ENCODE assay signal across 10 mouse cellular contexts in the genomic region with DNA sequence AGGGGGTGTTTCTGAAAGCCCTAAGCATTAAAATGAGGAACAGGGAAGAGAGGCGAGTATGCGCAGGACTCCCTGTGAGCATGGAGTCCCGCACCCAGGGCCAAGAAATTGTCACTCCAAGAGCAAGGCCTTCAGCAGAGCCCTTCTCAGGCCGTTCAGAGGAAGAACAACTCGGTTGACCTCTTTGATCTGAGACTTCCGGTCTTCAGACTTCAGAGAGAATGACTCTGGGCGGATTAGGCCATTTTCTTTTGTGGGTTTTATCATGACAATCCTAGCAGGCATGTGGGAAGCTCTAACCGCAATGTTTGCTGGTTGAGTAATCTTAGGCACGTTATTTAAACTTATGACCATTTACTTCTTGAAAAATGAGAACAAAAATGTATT.
DNase-seq lines count a peak whose midpoint lies in the region; ATAC-seq and TF ChIP-seq lines count a peak whose summit lies in the region.
"Had no signal": no experiment of that assay in that cellular context is flagged by ENCODE, and none has a peak within 500 bp of the region (broad histone marks: within the 10 kb centered on the region; RNA-seq: fewer than 3 reads in every experiment).

No protein-coding gene starts in this region.

- 34% methylated on average over 9 of the region's 9 CpGs for WGBS in kidney, postnatal 0 days
- WGBS in hindbrain, embryonic 12.5 days: 53% methylated on average over 9 of the region's 9 CpGs

- no peak for ATAC-seq in kidney, postnatal 0 days (replicated peaks; ENCODE audit: low FRiP score, low read depth)
- peak; percentile 81 for ATAC-seq in common myeloid progenitor, adult 5-6 weeks (replicated peaks; ENCODE audit: low read depth, poor library complexity, severe bottlenecking)
- no peak for ATAC-seq in hindbrain, embryonic 12.5 days (ENCODE audit: low FRiP score)
- ATAC-seq in CD4-positive, CD25-positive, alpha-beta regulatory T cell, adult 4 months: no peak

- peak; percentile 19 for DNase-seq in kidney, postnatal 0 days (ENCODE audit: low spot score)
- no peak for DNase-seq in kidney, adult 18-20 months
- DNase-seq in monocyte, adult 2 months (ENCODE audit: low read depth in 1 of 2, low spot score in 2 of 2): peak; percentile 55 to 59
- no peak for DNase-seq in frontal cortex, postnatal 14 days (ENCODE audit: low spot score in 2 of 2)
- DNase-seq in adrenal gland, adult 2 months: no peak
- DNase-seq: layer of hippocampus, adult 9-11 months; thymus, postnatal 14 days had no signal

- 0 out of 2 replicates have a peak, but pooled peaks cover 10% of the 10 kb centered on the region for H3K4me1 ChIP-seq in kidney, postnatal 0 days (replicated peaks; ENCODE audit: insufficient read depth, low read length)
- H3K4me1 ChIP-seq in hindbrain, embryonic 12.5 days: peaks cover 11% of the 10 kb centered on the region

- peak overlapping the region; percentile 34 for H3K4me2 ChIP-seq in kidney, postnatal 0 days (ENCODE audit: low read length)
- 0 out of 2 replicates have a peak overlapping the region, but pooled peaks have one; percentile 13 for H3K4me2 ChIP-seq in hindbrain, embryonic 12.5 days (replicated peaks)

- no peak overlapping the region for H3K27ac ChIP-seq in kidney, postnatal 0 days
- H3K27ac ChIP-seq in hindbrain, embryonic 12.5 days: peak overlapping the region; percentile 50

- H3K9me3 ChIP-seq in kidney, postnatal 0 days (replicated peaks; ENCODE audit: low read length): no peaks in the 10 kb centered on the region
- no peaks in the 10 kb centered on the region for H3K9me3 ChIP-seq in hindbrain, embryonic 12.5 days (replicated peaks)

- H3K36me3 ChIP-seq in kidney, postnatal 0 days (ENCODE audit: insufficient read depth, low read length): no peaks in the 10 kb centered on the region
- H3K36me3 ChIP-seq in hindbrain, embryonic 12.5 days: no peaks in the 10 kb centered on the region

- TF ChIP-seq CTCF in kidney, postnatal 0 days (IDR thresholded peaks at IDR 0.05; ENCODE audit: low read depth): no peak

- no peak overlapping the region for H3K4me3 ChIP-seq in kidney, postnatal 0 days (replicated peaks; ENCODE audit: low read depth, low read length)
- no peak overlapping the region for H3K4me3 ChIP-seq in hindbrain, embryonic 12.5 days

- H3K27me3 ChIP-seq in kidney, postnatal 0 days (ENCODE audit: insufficient read depth, low read length): no peaks in the 10 kb centered on the region
- no peaks in the 10 kb centered on the region for H3K27me3 ChIP-seq in hindbrain, embryonic 12.5 days

- H3K9ac ChIP-seq in kidney, postnatal 0 days (ENCODE audit: low read depth, low read length): no peak overlapping the region
- no peak overlapping the region for H3K9ac ChIP-seq in hindbrain, embryonic 12.5 days

Comparison
In these comparisons a context has a peak if more than half of its experiments do, and no peak if none do; other contexts are left out.
1. DNase-seq: peak in kidney, postnatal 0 days (single experiment) and monocyte, adult 2 months (2 of 2); none in kidney, adult 18-20 months (single experiment), frontal cortex, postnatal 14 days (0 of 2) and adrenal gland, adult 2 months (single experiment).